Comparison of ENCODE assay signal across 8 mouse cellular contexts in the genomic region with DNA sequence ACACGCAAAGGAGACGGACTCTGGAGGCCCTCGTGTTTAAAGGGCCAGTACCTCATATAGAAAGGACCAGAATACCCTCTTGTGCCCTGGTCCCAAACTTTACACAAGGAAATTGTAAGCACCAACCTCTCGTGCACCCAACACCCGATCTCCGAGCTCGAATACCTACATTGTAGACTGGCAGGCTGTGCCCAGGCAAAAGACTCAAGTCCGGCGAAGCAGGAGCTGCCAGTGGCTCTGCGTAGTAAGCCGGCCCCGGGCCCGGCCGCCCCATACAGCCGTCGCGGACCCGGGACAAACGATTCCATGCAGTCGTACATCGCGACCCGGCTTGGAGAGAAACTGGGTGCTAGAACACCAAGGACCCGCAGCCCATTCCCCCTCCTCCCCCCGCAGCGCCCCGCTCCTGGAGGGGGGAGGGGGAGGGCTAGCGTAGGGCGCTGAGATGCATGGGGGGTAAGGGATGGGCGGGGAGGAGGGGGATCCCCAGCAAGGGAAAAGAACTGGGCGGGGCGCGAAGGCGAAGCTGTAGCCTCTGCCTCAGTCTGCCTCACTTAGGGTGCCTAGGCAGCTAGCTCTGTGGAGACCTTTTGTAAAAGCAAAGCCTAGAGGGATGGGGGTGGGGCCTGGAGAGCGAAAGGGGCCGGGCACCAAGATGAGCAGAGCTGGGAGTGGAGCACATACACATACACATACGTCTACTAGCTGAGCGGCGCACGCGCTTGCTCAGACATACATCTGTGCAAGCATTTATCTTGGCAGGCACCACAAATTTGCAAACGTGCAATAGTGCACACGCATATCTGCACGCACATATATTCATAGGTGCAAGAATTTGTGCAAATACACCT. TPM values are rescaled to one million over a fixed set of nuclear protein-coding genes. Genes with fewer than 3 reads are reported as not detected.
DNase-seq lines count a peak whose midpoint lies in the region; ATAC-seq and TF ChIP-seq lines count a peak whose summit lies in the region.

No protein-coding gene starts in this region.

- WGBS in bone marrow, adult 2 months: 1% methylated on average over 44 of the region's 44 CpGs
- WGBS in heart, embryonic 14.5 days: under 1% methylated on average over 40 of the region's 44 CpGs
- under 1% methylated on average over 40 of the region's 44 CpGs for WGBS in liver, embryonic 13.5 days (ENCODE audit: insufficient replicate concordance)

- peaks cover 1% of the 10 kb centered on the region; the same call in 1 of the 2 replicates for H3K4me1 ChIP-seq in bone marrow, adult 2 months (ENCODE audit: control insufficient read depth, insufficient read depth, low read length)
- peaks cover 17% of the 10 kb centered on the region for H3K4me1 ChIP-seq in embryonic fibroblast, embryonic 13.5 days (ENCODE audit: control insufficient read depth, insufficient read depth, low read length)
- peaks cover 22 to 31% of the 10 kb centered on the region in 2 experiments for H3K4me1 ChIP-seq in heart, embryonic 14.5 days (ENCODE audit: control insufficient read depth in 2 of 2, insufficient read depth in 2 of 2, low read length in 2 of 2)
- H3K4me1 ChIP-seq in liver, embryonic 13.5 days (replicated peaks): peaks cover 64% of the 10 kb centered on the region

- H3K4me3 ChIP-seq in bone marrow, adult 2 months (replicated peaks; ENCODE audit: control insufficient read depth, low read depth, low read length): peak overlapping the region; percentile 85
- peak overlapping the region; percentile 67 for H3K4me3 ChIP-seq in embryonic fibroblast, embryonic 13.5 days (ENCODE audit: insufficient read depth, low read length)
- peak overlapping the region; percentile 61 to 62 for H3K4me3 ChIP-seq in heart, embryonic 14.5 days (ENCODE audit: control insufficient read depth in 1 of 2, insufficient read depth in 1 of 2, low read depth in 1 of 2, low read length in 2 of 2)
- H3K4me3 ChIP-seq in liver, embryonic 13.5 days (replicated peaks): peak overlapping the region; percentile 58

- peak; percentile 76 for TF ChIP-seq POLR2A in bone marrow, adult 2 months (IDR thresholded peaks at IDR 0.05; ENCODE audit: borderline replicate concordance, control insufficient read depth, low read depth, low read length)
- peak; percentile 82 for TF ChIP-seq POLR2A in embryonic fibroblast, embryonic 13.5 days (IDR thresholded peaks at IDR 0.05; ENCODE audit: low read depth, low read length)

- peak overlapping the region; percentile 98 for H3K4me2 ChIP-seq in heart, embryonic 14.5 days (ENCODE audit: low read length)
- H3K4me2 ChIP-seq in liver, embryonic 13.5 days: peak overlapping the region; percentile 75

- H3K27me3 ChIP-seq in heart, embryonic 14.5 days (ENCODE audit: control insufficient read depth, insufficient read depth, low read length): peaks cover 50% of the 10 kb centered on the region
- peaks cover 100% of the 10 kb centered on the region for H3K27me3 ChIP-seq in liver, embryonic 13.5 days

- TF ChIP-seq CTCF in bone marrow, adult 2 months (IDR thresholded peaks at IDR 0.05; ENCODE audit: control insufficient read depth, insufficient read depth, low read length): no peak
- TF ChIP-seq CTCF in embryonic fibroblast, embryonic 13.5 days (IDR thresholded peaks at IDR 0.05; ENCODE audit: borderline replicate concordance, insufficient read depth, low read length): no peak

- H3K36me3 ChIP-seq in heart, embryonic 14.5 days (ENCODE audit: control insufficient read depth, insufficient read depth, low read length): no peaks in the 10 kb centered on the region
- H3K36me3 ChIP-seq in liver, embryonic 13.5 days: no peaks in the 10 kb centered on the region

- H3K27ac ChIP-seq in bone marrow, adult 2 months (ENCODE audit: control insufficient read depth, insufficient read depth, low read depth, low read length, poor library complexity): peak overlapping the region; percentile 81
- peak overlapping the region; percentile 91 for H3K27ac ChIP-seq in embryonic fibroblast, embryonic 13.5 days (ENCODE audit: insufficient read depth, low read length)
- peak overlapping the region; percentile 66 to 88 for H3K27ac ChIP-seq in heart, embryonic 14.5 days (replicated peaks in 1 of 2; ENCODE audit: control insufficient read depth in 1 of 2, insufficient read depth in 1 of 2, low read depth in 2 of 2, low read length in 2 of 2)
- peak overlapping the region; percentile 76 for H3K27ac ChIP-seq in liver, embryonic 13.5 days

- no peaks in the 10 kb centered on the region for H3K9me3 ChIP-seq in heart, embryonic 14.5 days (ENCODE audit: control insufficient read depth, low read length)
- no peaks in the 10 kb centered on the region for H3K9me3 ChIP-seq in liver, embryonic 13.5 days (replicated peaks)

- peak; percentile 94 for DNase-seq in CD4-positive, CD25-positive, alpha-beta regulatory T cell, adult 2 months (ENCODE audit: low read depth, low spot score)
- peak; percentile 89 for DNase-seq in kidney, postnatal 10 days
- DNase-seq in liver, embryonic 13.5 days: peak; percentile 24
- DNase-seq in natural killer cell, adult 2 months (ENCODE audit: low spot score in 2 of 2): peak; percentile 59 to 65
- peak; percentile 85 for DNase-seq in telencephalon, adult 2 months (ENCODE audit: low read depth, low spot score)

- peak; percentile 63 for ATAC-seq in heart, embryonic 14.5 days (ENCODE audit: insufficient number of reproducible peaks, insufficient read depth, low FRiP score, low read depth)
- ATAC-seq in liver, embryonic 13.5 days (ENCODE audit: low read depth): peak; percentile 44

- peak overlapping the region; percentile 76 for H3K9ac ChIP-seq in heart, embryonic 14.5 days (ENCODE audit: low read length)
- H3K9ac ChIP-seq in liver, embryonic 13.5 days: peak overlapping the region; percentile 60

RNA-seq across cellular contexts. Expression of gene Rarg, which starts 11.2 kb away (rescaled TPM):
- 17.1 and 36.3 TPM in 2 replicates for polyA plus RNA-seq in bone marrow, adult 2 months (2011; ENCODE audit: insufficient read depth, insufficient read length, low replicate concordance, missing spikeins)
- polyA plus RNA-seq in embryonic fibroblast, embryonic 13.5 days (2011; ENCODE audit: insufficient read length, low read depth, missing spikeins): 70.6 and 91.2 TPM in 2 replicates
- 6.7 and 7.6 TPM in 2 replicates for polyA plus RNA-seq in heart, embryonic 14.5 days (2014; fragmentation: Nextera tagmentation; extraction: Ambion mirVana)
- 2.5 and 3.0 TPM in 2 replicates for polyA plus RNA-seq in liver, embryonic 13.5 days (2015; fragmentation: Nextera tagmentation; extraction: Ambion mirVana)

RNA-seq across cellular contexts. Expression of gene Itgb7, which starts 14.4 kb away (rescaled TPM):
- polyA plus RNA-seq in bone marrow, adult 2 months (2011; ENCODE audit: insufficient read depth, insufficient read length, low replicate concordance, missing spikeins): 39.1 and 140 TPM in 2 replicates
- 0.51 TPM in 1 of 2 replicates, not detected in the other for polyA plus RNA-seq in embryonic fibroblast, embryonic 13.5 days (2011; ENCODE audit: insufficient read length, low read depth, missing spikeins)
- polyA plus RNA-seq in heart, embryonic 14.5 days (2014; fragmentation: Nextera tagmentation; extraction: Ambion mirVana): 0.65 and 1.4 TPM in 2 replicates
- polyA plus RNA-seq in liver, embryonic 13.5 days (2015; fragmentation: Nextera tagmentation; extraction: Ambion mirVana): 5.5 and 6.5 TPM in 2 replicates

RNA-seq across cellular contexts. Expression of gene Gm9918, which starts 24.2 kb away (rescaled TPM):
- polyA plus RNA-seq in bone marrow, adult 2 months (2011; ENCODE audit: insufficient read depth, insufficient read length, low replicate concordance, missing spikeins): not detected in 2 replicates
- polyA plus RNA-seq in embryonic fibroblast, embryonic 13.5 days (2011; ENCODE audit: insufficient read length, low read depth, missing spikeins): 0.30 TPM in 1 of 2 replicates, not detected in the other
- polyA plus RNA-seq in heart, embryonic 14.5 days (2014; fragmentation: Nextera tagmentation; extraction: Ambion mirVana): 0.15 TPM in 1 of 2 replicates, not detected in the other
- polyA plus RNA-seq in liver, embryonic 13.5 days (2015; fragmentation: Nextera tagmentation; extraction: Ambion mirVana): not detected in 2 replicates

RNA-seq across cellular contexts. Expression of gene Mfsd5, which starts 33.1 kb away (rescaled TPM):
- 10.5 and 13.5 TPM in 2 replicates for polyA plus RNA-seq in bone marrow, adult 2 months (2011; ENCODE audit: insufficient read depth, insufficient read length, low replicate concordance, missing spikeins)
- polyA plus RNA-seq in embryonic fibroblast, embryonic 13.5 days (2011; ENCODE audit: insufficient read length, low read depth, missing spikeins): 47.3 and 55.8 TPM in 2 replicates
- 39.2 and 41.3 TPM in 2 replicates for polyA plus RNA-seq in heart, embryonic 14.5 days (2014; fragmentation: Nextera tagmentation; extraction: Ambion mirVana)
- polyA plus RNA-seq in liver, embryonic 13.5 days (2015; fragmentation: Nextera tagmentation; extraction: Ambion mirVana): 29.0 and 33.7 TPM in 2 replicates

RNA-seq across cellular contexts. Expression of gene Csad, which starts 41.6 kb away (rescaled TPM):
- 13.6 and 18.5 TPM in 2 replicates for polyA plus RNA-seq in bone marrow, adult 2 months (2011; ENCODE audit: insufficient read depth, insufficient read length, low replicate concordance, missing spikeins)
- 36.5 and 42.7 TPM in 2 replicates for polyA plus RNA-seq in embryonic fibroblast, embryonic 13.5 days (2011; ENCODE audit: insufficient read length, low read depth, missing spikeins)
- 35.1 and 36.4 TPM in 2 replicates for polyA plus RNA-seq in heart, embryonic 14.5 days (2014; fragmentation: Nextera tagmentation; extraction: Ambion mirVana)
- polyA plus RNA-seq in liver, embryonic 13.5 days (2015; fragmentation: Nextera tagmentation; extraction: Ambion mirVana): 20.8 and 22.0 TPM in 2 replicates

Comparison
In these comparisons a context has a peak if more than half of its experiments do, and no peak if none do; other contexts are left out.
1. Peak in every context shown above with its lines: DNase-seq, ATAC-seq, H3K4me3 ChIP-seq and H3K27ac ChIP-seq.
2. DNase-seq: peak in every context shown above with its lines; median percentile 94 in CD4-positive, CD25-positive, alpha-beta regulatory T cell, adult 2 months; 89 in kidney, postnatal 10 days; 85 in telencephalon, adult 2 months; 62 in natural killer cell, adult 2 months; 24 in liver, embryonic 13.5 days.